Mouse (Mus musculus) urinary bladder, adult 2 months (tissue): ENCODE measurements around the gene Arf6. TPM values are rescaled to one million over a fixed set of nuclear protein-coding genes. Genes with fewer than 3 reads are reported as not detected.
"Not testable (repeated sequence)": the region's sequence is repeated elsewhere in the genome, so short reads cannot be mapped to it uniquely, and the experiment has no call there.

Experiments used
- DNase-seq: peaks from one replicate; pipeline ENCODE4 v3.0.0; 2022; ENCODE audit warnings: low spot score
- polyA plus RNA-seq: library from polyadenylated mRNA; depleted of rRNA; stranded (reverse); fragments of >200 nt; gene quantifications from 2 replicates; pipeline ENCODE4 v1.2.3, GENCODE M21; 2012

The Arf6 gene
- polyA plus RNA-seq, 1 experiment, result 73.5 TPM

DNA sequence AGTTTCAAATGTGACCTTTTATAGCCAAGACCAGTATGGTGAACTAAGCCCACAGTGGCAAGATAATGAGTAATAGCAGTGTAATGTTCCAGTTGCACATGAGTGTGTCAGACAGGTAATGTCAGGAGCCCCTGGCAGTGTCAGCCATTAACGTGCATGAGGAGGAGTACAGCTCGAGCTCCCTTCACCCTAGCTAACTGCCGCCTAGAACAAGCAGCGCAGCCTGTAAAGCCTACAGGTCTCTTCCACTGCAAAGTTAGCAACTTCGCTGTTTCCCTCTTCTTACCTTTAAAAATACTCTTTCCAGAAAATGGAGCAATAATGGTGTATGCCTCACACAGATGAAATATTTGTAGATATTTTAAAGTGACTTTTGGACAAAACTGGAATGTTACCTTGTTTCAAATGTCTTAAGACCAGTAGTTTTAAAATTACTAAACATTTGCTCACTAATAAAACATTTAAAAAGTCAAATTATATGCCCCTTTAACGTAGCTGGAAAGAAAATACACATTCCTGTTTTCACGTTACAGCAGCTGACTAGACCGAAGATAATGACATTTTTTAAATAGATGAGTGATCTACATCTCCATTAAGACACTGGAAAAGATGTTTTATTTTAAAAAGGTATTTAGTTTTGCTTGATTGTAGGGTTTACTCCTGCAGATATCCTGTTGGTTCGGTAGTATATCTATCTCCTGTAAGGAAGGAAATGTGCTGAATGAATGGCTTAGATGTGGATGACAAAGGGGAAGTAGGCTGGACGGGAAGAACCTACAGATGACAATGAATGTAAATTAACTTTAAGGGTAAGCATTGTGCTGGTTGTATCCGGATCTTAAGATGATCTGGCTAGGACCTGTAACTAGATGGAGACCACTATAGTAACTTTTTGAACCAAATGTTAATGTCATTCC lies 2.2 kb downstream of the Arf6 start:
- DNase-seq, result no peak

DNA sequence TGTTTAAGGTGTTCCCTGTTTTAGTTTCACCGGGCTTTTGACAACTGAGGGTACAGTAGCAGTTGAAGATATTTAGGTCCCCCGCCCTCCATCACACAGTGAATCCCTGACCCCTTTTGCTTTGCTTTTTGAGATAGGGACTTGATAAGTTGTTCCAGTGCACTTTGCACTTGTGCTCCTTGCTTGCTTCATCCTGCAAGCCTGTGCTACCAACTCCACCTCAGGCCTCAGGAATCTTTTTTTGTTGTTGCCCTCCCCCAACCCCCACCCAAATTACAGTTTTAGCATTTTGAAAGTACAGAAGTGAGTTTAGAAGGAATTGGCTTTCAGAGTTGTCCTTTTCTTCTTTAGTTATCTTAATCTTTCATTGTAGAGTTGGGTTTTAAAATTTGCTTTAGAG lies 4.2 kb downstream of the Arf6 start:
- no peak for DNase-seq

DNA sequence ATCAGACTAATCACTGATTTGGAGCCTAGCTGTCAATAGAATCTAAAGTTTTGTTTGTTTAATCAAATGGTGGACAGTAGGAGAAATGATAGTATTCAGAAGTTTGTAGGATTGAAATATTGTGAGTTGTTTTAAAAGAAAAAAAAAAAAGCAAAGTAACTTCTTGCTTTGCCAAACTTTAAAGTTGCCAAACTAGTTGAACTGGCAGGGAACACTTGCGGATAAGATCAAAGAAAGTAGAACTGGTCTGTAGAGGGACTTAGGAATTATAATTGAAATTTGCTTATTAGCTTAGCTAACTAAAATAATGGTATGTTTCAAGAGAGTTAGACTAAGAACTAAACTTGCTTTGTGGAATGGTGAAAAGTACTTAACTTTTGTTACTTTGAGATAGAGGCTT lies 5.2 kb downstream of the Arf6 start:
- no peak for DNase-seq

DNA sequence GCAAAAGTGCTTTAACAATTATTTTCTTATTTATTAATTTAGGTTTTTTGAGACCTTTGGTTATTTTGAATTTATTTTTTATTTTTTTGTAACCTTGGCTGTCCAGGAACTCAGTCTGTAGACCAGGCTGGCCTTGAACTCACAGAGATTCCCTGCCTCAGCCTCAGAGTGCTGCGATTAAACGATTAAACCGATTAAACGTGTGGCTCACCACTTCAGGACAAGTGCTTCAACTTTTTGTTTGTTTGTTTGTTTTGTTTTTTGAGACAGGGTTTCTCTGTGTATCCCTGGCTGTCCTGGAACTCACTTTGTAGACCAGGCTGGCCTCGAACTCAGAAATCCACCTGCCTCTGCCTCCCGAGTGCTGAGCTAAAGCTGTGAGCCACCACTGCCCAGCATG lies 5.7 kb downstream of the Arf6 start:
- not testable (repeated sequence) for DNase-seq

DNA sequence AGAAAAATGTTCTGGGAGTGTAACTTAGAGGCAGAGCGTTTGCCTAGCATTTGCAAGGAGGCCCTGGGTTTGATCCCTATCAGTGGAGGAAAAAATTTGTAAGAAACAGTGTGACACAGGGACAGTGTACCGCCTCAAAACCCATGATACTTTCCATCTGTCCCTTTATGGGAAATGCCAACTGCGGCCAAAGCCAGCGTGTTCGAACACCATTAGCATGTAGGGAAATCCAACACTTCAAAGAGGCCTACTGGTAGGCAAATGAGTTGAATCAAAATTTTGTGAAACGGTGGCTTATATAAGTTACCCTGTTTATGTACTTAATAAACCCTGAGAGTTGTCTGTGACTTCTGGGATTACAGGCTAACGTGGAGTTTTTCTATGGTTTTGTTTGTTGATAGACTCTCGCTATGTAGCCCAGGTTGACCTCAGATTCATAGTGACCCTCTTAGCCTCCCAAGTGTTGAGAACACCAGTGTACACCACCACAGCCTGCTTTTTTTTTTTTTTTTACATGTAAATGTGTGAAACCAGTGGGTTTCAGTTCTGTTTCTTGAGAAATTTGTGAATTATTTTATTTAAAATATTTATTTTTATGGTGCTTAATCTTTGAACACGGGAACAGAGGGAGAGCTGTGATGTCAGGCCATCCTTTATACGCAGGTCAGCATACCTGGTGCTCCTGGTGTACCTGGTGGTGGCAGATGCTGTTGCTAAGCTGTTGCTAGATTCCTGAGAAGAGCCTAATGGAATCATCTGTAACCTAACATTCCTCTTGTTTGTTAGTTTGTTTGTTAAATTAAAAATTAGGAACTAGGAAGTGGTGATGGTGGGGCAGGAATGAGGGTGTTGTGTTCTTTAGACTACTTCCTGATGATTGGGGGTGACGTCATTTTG lies 6.9 kb downstream of the Arf6 start:
- no peak for DNase-seq

DNA sequence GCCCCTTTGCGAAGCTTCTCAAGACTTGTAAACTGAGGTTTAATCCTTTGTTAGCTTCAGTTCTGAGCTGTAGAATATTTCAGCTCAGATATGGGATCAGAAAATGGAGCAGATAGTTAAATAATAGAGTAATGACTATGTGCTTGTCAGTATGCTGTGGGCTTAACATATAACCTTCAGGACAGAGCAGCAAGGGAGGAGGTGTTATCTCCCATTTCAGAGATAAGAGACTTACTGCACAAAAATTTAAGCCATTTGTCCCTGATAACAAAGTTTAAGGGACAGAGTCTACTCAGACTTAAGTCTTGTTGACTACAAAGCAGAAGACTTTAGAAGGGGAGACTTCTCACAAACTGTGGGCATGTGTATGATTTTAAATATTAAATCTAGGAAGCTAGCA lies 10.9 kb downstream of the Arf6 start:
- no peak for DNase-seq

DNA sequence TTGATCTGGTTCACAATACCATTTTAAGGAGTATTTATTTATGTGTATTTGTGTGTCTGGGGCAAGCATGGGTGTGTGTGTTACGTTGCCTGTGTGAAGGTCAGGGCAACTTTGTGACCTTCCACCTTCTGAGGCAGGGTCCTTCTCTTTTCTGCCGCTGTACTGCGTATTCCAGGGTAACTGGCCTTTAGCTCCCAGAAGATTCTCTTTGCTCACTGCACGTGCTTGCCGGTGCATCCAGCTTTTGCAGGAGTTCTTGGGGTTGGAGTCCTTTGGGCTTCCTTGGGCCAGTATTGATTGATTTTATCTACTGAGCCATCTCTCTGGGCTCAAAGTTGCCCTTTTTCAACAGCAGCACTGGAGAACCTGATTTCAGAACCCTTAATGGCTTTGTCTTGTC lies 12.7 kb downstream of the Arf6 start:
- DNase-seq, result no peak

DNA sequence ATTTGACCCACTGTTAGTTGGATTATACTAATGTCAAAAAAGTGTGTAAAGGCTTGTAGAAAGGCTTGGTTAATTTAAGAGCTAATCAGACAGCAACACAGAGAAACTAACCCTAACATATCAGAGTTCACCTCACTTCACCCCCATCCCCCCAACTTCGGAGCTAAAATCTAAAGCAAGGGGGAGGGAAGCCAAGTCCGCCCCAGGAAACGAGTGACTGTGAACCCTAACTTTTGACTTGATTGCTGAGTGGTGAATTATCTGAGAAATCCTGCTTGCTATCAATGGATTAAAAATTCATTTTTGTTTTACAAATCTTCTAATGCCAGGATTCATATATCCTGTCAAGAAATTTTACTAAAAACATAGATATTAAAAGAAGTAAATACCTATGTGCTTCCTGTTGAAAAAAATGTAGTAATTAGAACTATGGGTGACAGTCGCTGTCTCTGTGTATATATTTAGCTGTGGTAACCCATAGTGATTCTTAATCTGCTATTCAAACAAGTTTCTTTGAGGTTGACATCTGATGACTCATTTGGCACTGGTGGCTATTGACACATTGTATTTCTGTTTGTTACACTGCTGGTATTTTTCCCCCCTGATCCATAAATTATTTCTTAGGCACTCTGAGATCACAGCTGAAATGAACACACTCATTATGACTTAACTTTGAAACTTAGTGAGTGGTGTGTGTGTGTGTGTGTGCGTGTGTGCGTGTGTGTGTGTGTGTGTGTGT lies 13.8 kb downstream of the Arf6 start:
- DNase-seq, result no peak

DNA sequence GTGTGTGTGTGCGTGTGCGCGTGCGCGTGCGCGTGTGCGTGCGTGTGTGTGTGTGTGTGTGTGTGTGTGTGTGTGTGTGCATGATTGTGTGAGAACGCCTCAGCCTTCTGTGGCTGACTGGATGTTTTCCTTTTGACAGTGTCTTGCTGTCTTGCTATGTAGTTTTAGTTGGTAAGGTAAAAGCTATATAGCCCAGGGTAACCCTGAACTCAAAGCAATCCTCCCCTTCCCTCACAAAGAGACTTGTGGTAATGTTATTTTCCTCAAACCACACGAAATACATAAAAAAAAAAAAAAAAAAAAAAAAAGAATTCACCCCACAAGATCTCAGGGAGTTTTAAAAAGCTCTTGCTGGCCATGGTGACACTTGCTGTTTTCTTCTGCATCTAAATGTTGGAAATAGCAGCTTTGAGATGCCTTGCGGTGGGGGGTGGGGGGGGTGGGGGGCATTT lies 14.4 kb downstream of the Arf6 start:
- not testable (repeated sequence) for DNase-seq

DNA sequence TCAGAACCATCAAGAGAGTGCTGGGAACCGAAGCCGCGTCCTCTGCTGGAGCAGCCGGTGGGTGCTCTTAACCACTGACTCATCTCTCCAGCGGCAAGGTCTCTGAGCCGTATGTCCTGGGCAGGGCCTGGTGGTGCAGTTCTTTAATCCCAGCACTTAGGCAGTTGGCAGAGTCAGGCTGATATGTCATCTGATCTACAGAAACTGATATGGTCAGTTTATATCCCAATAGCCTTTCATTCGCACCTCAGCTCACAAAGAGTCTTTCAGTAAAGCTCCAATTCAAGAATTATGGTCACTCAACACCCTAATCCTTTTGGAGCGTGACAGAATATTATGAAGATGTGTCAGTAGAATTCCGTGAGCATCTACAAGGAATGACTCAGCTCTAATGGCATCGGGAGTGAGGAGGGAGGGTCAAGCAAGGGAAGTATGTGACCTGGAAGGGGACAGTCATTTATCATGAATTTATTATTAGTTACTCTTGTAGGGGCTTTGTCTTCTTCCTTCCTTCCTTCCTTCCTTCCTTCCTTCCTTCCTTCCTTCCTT lies 16.4 kb downstream of the Arf6 start:
- DNase-seq, result no peak

DNA sequence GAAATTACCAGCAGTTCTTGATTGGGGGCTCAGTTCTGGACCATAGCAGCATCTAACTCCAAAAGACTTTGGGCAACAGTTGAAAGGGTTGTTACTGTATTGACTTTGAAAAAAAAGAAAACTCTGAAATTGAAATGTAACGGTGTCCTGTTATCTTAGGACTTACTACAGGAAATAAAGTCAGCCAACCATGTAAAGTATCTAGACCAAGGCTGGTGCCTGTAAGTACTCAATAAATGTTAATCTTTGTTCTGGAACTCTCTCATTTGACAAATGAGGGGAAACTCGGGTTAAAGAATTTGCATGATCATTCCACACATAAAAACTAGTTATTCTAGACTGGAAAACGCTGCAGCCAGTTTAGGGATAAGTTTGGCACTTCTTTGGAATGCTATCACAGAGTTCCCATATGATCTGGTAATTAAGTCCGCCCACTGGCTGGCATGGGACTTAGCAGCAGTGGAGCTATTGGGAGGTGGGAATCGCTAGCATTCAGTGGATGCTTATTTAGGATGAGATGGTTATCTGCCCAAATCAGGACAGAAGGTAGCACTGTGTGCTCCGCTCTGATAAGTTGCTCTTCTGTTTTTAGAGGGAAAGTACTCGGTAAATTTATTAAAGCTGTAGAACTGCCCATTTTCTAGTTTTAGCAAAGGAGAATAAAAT lies 17.5 kb downstream of the Arf6 start:
- DNase-seq, result no peak

DNA sequence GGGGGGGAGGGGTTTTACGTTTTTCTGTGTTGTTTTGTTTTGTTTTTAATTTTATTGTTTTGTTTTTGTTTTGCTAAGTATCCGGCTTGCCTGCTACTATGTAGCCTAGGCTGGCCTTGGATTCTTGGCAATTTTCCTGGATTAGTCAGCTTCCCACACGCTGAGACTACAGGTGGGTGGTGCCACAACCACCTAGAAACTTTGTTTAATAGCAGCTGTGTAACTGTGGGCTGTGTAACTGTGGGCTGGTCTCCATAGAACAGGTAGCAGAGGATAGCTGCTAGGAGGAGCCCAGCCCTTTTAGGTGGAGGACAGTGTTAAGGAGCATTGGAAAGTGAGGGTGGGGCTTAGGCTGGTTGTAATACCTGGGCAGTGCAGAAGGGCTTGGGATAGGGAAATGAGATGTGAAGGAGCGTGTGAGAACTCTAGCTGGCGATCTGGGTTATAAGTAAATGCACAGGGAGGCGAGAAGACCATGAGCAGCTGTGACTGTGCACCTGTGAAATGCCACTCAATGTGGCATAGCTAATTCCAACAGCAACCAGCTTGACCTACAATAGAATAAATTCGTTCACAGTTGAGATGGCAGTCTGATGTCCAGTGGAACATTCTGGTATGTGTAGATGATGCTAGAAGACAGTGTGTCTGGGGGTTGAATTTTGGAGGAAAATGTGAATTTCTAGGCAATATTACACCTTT lies 18.2 kb downstream of the Arf6 start:
- DNase-seq, result no peak

DNA sequence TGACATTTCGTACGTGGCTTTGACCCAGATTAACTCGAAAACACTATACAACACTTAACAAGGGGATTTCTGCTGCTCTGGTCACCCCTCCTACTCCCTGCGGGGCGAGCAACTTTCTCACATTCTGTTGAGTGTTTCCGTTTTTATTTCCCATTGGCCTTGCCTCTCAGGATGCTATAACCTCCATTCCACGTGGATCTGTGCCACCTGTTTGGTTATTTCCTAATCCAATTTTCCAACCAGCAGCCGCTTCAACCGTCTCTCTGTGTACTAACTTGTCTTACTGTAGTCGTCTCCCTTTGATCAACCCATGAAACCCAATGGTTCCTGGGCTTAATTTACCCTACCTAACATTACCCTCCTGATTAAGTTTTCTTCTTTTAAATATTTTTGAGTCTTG lies 21.1 kb downstream of the Arf6 start:
- DNase-seq, result no peak

DNA sequence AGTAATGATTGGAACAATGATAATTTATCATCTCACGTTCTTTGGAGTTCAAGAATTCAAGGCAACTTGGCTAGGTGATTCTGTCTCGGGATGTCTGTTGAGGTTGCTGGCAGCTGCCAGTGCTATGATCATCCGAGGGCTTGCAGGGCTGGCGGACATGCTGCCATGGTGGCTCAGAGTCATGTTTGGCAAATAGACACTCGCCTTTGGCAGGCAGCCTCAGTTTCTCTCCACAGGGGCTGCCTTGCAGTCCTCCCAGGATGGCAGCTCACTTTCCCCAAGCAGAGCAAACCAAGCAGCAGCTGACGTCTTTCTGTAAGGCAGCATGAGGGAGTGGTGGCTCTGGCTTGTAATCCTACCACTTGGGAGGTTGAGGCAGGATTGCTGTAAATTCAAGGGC lies 22.5 kb downstream of the Arf6 start:
- no peak for DNase-seq

DNA sequence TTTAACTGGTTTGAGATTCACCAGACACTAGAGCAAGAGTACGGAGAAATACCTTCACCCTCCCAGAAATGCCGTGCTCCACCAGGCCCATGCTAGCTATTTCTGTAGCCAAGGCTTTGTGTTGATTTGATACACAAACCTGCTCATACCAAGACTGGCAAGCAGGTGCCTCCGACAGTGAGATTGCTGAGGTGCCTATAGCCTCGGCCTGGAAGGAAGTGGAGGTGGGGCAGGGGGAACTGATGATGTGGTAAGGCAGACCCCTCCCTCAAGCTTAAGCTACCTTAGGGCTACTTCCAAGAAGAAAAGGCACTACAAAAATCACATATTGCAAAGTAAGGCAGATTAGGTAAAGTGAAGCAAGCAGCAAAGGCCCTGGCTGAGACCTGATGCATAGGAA lies 28.4 kb downstream of the Arf6 start:
- DNase-seq, result no peak

DNA sequence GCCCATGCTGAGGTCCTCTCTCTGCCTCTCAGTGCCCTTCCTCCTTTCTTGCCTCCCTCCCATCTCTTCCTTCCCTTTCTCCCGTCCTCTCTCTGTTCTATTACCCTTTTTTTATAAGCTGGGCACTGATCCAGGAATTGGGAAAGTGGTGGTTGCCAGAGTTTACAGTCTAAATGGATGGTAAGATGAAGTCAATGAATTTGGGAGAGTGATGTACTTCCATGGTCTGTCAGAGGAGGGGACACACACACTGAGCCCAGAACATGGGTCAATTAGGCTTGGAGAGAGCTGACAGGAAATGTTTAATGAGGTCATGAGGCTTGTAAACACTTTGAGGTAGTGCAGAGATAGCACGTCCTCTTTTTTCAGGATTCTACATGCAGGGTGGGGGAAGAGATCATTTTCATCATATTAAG lies 28.9 kb downstream of the Arf6 start:
- no peak for DNase-seq

DNA sequence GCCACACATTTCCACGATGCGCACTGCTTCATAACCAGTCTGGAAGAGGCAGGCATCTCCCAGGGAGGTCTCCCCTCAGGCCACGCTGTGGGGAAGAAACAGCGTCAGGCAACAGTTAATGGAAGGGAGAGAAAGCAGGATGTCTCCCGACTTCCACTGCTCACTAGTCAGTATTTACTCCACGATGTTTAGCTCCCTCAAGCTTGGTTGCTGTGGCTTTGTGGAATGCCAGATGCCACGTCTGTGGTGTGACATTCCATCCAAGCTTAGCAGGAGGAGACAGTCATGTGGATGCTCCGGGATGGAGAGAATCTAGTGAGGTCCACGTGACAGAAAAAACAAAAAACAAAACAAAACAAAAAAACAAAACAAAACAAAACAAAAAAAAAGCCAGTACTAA lies 30.1 kb downstream of the Arf6 start:
- DNase-seq, result no peak

DNA sequence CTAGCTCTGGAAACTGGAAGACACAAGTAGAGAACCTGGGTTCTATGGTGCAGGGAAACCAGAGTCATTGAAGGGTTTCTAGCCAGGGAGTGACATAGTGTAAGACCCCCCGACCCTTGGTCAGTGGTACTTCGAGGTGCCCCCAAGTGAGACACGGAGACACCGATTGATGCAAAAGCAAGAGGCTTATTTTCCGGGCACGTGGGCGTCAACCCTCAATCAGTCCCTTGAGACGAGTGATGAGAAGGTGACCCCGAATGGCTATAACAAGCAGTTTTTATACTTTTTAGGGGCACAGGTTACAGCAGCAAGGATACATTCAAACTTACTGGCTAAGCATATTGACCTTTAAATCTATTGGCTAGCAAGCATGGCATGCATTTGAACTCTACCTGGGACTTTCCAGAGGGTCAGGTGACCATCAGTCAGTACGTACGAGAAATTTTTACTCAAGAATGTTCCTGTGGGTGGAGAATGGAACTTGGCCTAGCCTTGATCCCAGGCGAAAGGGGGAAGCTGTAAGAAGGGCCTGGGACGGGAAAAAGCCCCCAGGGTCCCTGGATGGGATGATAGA lies 30.7 kb downstream of the Arf6 start:
- no peak for DNase-seq

DNA sequence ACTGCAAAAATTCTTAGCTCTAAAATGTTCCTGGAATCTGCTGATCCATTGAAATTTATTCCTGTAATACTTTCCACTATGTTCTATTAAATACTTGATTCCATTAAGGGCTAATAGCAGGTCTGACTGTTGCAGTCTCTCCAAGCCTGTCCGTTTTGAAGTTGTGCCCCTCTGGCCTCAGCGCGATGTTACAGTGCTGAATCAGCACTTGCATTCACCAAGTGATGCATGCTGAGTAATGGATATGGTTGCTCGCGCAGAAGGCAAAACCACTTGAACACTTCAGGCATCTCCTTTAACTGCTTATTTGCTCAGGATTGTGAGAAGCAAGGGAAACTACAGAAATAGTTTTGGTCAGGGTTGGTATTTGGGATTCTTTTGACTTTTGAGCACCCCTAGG lies 38.8 kb downstream of the Arf6 start:
- no peak for DNase-seq

DNA sequence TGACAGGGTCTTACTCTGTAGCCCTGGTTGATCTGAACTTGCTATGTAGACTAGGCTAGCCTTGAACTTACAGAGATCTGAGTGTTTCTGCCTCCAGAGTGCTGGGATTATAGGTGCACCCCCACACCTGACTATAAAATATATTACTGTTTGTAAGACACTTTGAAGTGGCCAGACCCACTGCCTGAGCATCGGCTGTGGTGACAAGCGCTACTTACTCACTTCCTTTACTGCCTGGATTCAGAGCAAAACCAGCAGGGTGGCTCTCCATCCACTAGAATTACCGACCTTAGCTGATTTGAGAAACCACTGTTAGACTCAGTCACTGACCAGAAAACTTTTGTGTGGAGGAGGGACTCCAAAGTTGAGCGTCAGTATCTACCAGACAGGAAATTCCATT lies 40.0 kb downstream of the Arf6 start:
- DNase-seq, result no peak
